Mouse (Mus musculus): ENCODE results near the gene Ubl3.

- TF ChIP-seq CTCF (IDR thresholded peaks at IDR 0.05; ENCODE audit: low read depth, low read length) = no peak
- no peak for TF ChIP-seq POLR2A (IDR thresholded peaks at IDR 0.05; ENCODE audit: borderline replicate concordance, low read depth, low read length)
Measured at GRCm38 (mm10) chr5:148464489-148464888, 88.1 kb downstream of the Ubl3 start.
